Mouse (Mus musculus) lung, adult 18-20 months (tissue): ENCODE data around the gene Adipor1.

ENCODE experiments used
- DNase-seq, 2 experiments: peaks; one replicate each; pipeline ENCODE4 v3.0.0; 2022; ENCODE audit warnings: mixed read lengths in 2 of 2

Adipor1 gene

DNA sequence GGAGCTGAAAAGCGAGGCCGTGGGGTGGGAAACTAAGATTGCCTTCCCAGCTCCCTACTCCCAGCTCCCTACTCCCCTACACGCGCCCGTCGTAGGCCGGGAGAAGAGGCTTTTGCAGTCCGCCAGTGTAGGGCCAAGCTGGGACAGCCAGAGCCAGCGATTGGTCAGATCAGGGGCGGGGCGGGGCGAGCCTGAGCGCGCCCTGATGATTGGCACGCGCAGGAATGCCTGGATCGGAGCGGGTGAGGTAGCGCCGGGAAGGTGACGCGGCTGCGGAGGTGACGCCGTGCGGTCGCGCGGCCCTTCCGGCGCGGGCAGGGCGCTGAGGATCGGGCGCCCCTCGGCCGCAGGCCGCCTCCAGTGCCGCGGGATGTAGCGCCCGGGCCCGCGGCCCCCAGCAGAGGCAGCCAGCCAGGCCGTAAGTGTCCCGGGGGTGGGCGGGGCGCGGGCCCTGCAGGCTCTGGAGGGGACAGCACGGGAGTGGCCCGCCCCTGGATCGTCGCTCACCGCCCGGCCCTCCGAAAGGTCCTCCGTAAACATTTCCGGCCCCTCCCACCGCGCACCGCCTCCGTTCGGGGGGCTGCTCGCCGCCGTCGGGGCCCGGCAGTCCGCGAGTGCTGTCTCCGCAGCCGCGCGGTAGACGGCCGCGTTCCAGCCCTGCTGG is at the start of gene Adipor1:
Gene Adipor1 (plus strand): TSS at position 211 of the 664 bp plus-strand sequence.
- DNase-seq, result peak; percentile 98 to 99

DNA sequence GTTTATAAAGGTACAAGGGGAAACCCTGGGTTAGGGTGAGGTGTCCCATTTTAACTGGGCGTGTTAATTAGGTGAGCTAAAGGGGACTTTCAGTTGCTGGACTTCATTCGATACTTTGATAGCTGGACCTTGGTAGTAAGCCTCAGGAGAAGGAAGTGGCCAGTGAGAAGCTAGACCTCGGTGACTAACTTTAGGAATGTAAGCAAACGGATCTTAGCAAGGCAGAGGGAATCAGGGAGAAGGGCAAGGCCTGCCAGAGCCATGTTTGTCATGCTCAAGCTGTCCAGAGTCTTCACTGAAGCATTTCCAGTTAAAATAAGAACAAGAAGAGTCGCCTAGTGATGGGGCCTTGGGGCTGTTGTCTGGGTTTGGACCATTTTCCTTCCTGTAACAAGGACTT is 49.7 kb upstream of the Adipor1 start:
- no peak for DNase-seq

- peak; percentile 41 to 62 for DNase-seq
Measured at GRCm38 (mm10) chr1:134368777-134369337, 46.3 kb upstream of the Adipor1 start.

DNA sequence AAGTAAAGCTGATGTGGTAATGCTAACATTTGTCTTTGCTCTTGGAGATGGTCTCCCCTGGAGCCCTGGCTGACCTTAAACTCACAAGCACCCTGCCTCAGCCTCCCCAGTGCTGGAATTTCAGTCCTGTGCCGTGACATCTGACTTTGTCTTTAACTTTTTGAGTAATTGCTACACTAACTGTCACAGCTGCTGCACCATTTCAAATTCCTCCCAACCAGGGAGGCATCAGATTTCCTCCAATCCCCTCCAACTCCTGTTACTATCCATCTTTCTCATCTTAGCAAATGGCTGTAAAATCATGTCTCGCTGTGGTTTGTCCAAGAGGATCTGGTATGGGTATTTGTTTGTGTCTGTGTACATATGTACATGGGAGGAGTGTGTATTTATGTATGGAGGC is 41.1 kb upstream of the Adipor1 start:
- no peak for DNase-seq

DNA sequence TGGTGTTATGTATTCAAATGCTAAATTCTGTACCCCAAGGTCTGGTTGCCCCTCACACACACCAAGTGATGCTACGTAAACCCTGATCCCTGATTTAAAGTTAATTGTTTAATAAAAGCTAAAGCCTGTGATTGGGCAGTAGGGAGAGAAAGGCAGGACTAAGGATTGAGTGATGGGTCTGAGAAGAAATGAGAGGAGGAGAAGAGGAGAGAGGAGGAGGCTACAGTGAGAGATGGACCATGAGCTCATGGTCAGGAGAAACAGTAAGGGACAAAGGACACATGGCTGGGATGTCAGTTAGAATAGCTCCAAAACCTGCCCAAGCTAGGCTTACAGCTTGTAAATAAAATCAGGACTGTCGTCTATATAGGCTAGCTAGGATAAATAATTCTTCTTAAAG is 34.1 kb upstream of the Adipor1 start:
- no peak for DNase-seq

GRCm38 (mm10) chr1:134381795-134382625 is 33.2 kb upstream of the Adipor1 start:
- DNase-seq, result peak in 1 of 2 experiments; percentile 8

DNA sequence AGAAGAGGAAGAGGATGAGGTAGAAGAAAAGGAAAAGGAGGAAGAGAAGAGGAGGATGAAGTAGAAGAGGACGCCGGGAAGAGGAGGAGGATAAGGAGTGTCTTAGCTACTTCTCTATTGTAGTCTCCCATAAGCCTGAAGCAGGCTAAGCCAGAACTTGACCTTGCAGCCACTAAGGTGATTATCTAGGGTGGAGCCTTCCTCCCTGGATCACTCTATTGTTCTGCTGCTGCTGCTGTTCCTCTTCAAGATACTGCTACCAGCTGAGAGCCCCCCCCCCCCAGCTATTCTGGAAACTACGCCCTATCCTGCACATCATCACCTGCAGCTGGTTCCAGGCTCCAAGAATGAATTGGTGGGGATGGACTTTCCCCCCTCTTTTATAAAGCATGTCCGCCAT is 30.6 kb upstream of the Adipor1 start:
- DNase-seq, result no peak

DNA sequence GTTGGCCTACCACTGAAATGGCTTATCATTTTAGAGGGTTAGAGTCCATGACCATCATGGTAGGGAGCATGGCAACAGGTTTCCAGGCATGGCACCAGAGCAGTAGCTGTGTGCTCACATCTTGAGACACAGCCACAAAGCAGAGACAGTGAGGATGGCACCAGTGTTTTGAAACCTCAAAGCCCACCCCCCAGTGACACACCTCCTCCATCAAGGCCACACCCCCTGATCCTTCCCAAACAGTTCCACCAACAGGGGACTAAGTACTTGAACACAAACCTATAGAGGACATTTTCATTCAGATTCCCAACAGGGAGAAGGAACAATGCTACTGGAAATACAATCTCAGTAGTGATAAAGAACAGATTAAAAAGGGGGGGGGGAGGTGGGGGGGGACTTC is 30.0 kb upstream of the Adipor1 start:
- no peak for DNase-seq

GRCm38 (mm10) chr1:134385666-134386065 is 29.5 kb upstream of the Adipor1 start, which contains the start of gene 4933406M09Rik:
TSS of gene 4933406M09Rik (plus strand) at chr1:134385940.
- no peak for DNase-seq

GRCm38 (mm10) chr1:134393827-134394226 is 21.4 kb upstream of the Adipor1 start:
- DNase-seq, result no peak

DNA sequence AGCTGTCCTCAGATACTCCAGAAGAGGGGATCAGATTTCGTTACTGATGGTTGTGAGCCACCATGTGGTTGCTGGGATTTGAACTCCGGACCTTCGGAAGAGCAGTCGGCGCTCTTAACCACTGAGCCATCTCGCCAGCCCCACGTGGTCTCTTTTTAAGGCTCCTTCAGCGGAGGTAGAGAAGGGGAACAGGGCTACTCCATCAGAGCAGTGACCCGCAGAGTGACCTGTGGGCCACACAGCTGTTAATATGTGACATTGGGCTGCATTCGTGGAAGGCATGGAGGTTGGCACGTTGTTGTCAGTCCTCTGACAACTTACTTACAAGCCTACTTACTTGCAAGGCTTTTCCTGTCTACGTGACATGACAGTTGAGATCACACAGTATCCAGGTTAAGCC is 17.0 kb upstream of the Adipor1 start:
- no peak for DNase-seq

DNA sequence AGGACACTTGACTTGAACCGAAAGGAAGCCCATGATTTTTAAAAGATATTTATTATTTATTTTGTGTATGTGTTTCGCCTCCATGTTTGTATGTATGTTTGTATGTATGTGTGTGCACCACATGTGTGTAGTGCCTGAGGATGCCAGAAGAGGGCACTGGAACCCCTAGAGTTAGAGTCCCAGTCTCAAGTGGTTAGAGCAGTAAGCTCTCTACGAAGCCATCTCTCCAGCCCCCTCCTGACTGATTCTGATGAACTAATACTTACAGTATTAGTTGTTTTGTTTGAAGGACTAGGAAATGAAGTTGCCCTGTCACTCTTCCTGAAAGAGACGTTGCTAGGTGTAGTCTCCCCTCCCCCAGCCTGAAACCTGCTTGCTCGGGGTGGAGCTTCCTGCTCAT is 15.4 kb upstream of the Adipor1 start:
- no peak for DNase-seq

DNA sequence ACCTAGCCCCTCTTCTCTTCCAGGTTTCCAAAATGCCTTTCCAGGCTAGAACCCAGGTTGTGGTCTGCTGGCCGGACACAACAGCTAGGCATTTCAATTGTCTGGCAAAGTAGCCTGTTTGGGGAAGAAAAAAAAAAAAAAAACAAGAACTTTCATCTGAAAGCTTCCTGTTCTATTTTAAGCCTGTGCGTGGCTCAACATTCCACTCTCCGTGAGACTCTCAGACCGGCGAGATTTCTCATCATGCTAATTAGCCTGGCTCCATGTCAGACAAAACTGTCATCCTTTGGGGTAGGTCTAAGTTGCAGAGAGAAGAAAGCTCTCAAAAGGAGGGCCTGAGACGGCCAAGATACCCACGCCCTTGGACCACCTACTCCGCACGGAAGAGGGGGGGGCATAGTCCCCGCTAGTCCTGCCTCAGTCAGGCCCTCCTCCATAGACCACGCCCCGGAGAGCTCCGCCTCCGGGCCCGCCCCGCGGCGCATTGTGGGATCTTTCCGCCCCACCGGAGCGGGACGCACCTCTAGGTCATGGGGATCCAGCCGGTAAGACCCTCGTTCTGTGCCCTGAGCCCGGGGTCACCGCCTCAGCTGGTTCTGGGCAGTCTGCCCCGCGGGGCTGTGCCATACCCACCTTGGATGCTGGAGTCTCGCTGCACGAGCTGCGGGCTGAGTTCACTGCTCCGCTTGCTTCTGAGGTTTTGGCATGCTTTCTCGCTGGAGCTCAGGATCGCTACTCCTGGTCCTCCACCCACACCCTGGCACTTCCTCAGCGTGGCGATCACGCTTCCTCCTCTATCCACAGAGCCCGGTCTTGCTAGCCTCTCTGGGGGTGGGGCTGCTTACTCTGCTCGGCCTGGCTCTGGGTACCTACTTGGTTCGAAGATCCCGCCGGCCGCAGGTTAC is 9.4 kb upstream of the Adipor1 start, which contains the start of gene Cyb5r1:
Gene Cyb5r1 (plus strand): TSS at position 51 of the 905 bp plus-strand sequence.
- peak; percentile 84 to 88 for DNase-seq

DNA sequence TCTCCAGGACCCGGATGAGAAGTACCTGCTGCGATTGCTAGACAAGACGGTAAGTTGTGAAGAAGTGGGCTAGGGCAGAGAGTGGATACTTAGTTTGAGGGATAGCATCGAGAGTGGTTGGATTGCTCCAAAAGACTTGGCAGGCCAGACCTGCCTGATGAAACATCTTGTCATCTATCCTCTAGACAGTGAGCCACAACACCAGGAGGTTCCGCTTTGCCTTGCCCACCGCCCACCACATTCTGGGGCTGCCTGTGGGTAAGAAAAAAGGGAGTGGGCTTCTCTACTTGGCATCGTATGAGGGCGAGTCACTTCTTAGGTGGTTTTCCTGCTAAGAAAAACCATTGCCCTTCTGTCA is 8.8 kb upstream of the Adipor1 start:
- no peak for DNase-seq

GRCm38 (mm10) chr1:134408080-134408479 is 7.1 kb upstream of the Adipor1 start:
- no peak for DNase-seq

GRCm38 (mm10) chr1:134411706-134412629 is 3.2 kb upstream of the Adipor1 start:
- no peak for DNase-seq

DNA sequence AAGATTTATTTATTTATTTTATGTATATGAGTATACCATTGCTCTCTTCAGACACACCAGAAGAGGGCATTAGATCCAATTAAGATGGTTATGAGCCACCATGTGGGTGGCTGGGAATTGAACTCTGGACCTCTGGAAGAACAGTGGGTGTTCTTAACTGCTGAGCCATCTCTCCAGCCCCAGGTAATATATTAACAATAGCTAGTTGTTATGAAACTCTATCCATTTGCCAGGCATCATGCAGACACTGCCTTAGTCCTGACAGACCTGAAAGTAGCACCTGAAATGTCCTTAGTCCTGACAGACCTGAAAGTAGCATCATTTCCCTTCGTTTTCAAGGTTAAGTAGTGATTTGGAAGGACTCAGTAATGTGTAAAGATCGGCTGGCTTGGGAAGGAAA is 1.1 kb upstream of the Adipor1 start:
- no peak for DNase-seq

DNA sequence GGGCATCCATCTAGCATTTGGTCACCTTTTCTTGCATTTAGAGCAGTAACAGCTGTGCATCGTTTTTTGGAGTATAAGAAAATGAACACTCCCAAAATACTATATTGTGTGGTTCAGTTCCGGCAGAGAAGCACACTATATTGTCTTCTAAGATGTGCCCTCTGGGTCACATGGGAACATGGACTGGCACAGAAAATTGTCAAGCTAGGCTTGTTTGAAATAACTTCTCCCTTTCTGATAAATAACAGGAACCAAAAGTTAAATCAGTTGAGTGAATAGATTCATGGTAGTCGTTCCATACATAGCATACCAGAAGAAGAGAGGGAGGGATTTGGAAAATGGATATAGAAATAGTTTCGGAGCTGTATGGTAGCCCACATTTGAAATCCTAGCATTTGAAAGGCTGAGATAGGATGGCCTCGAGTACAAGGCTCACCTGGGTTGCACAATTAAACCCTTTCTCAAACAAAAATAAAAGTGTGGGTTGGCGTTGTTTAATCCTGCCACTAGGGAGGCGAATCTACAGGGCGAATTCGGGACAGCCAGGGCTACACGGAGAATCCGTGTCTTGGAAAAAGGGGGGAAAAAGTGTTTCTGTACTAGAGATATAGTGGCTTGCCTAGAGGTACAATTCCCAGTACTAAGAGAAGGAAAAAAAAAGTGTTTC is 544 bp upstream of the Adipor1 start:
- no peak for DNase-seq

GRCm38 (mm10) chr1:134418414-134418975 is 3.3 kb downstream of the Adipor1 start:
- DNase-seq, result no peak

DNA sequence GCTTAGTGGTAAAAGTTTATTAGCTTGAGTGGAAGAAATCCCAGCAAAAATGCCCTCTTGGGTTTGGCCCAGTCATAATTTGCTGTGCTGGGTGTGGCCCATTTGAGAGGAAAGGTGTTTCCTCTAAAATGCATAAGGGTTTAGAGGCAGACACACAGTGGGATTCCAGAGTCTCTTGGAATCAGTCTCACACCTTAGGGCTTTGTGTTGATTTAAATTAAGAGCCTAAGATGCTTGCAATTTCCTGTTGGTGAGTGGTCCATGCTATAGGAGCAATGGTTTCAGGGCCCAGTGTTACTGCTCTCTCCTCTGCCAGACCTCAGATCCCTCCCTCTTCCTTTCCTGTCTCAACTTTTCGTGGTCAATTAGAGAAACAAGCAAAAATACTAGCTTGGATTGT is 4.0 kb downstream of the Adipor1 start:
- DNase-seq, result no peak
